Mouse (Mus musculus): ENCODE data around the gene Nmnat3. TPM values are rescaled to one million over a fixed set of nuclear protein-coding genes. Genes with fewer than 3 reads are reported as not detected.

Nmnat3 gene
- polyA plus RNA-seq, 1 experiment = 54.8 TPM

GRCm38 (mm10) chr9:98272734-98273133 lies 14.5 kb upstream of the Nmnat3 start:
- TF ChIP-seq CTCF (IDR thresholded peaks at IDR 0.05; ENCODE audit: control insufficient read depth, insufficient read depth, insufficient replicate concordance, low read depth, low read length) = no peak
- Histone ChIP-seq H3K4me1 (ENCODE audit: control insufficient read depth, insufficient read depth, low read length) (peaks cover 3% of the 10 kb centered on the region; the same call in 1 of the 2 replicates), H3K4me3 (ENCODE audit: control insufficient read depth, low read depth, low read length) (peak overlapping the region; percentile 57), H3K27me3 (ENCODE audit: control insufficient read depth, insufficient read depth, low read length) (no peaks in the 10 kb centered on the region), H3K36me3 (ENCODE audit: control insufficient read depth, insufficient read depth, low read length) (no peaks in the 10 kb centered on the region), H3K27ac (ENCODE audit: control insufficient read depth, insufficient read depth, low read depth, low read length) (no peak overlapping the region)

- H3K4me3 ChIP-seq (ENCODE audit: control insufficient read depth, low read depth, low read length) = no peak overlapping the region
- TF ChIP-seq POLR2A (IDR thresholded peaks at IDR 0.05; ENCODE audit: control insufficient read depth, low read depth, low read length) (no peak), CTCF (IDR thresholded peaks at IDR 0.05; ENCODE audit: control insufficient read depth, insufficient read depth, insufficient replicate concordance, low read depth, low read length) (no peak)
- H3K4me1 ChIP-seq (ENCODE audit: control insufficient read depth, insufficient read depth, low read length) = peaks cover 3% of the 10 kb centered on the region; the same call in 1 of the 2 replicates
- no peak overlapping the region for H3K27ac ChIP-seq (ENCODE audit: control insufficient read depth, insufficient read depth, low read depth, low read length)
- H3K27me3 ChIP-seq (ENCODE audit: control insufficient read depth, insufficient read depth, low read length) = no peaks in the 10 kb centered on the region
- no peaks in the 10 kb centered on the region for H3K36me3 ChIP-seq (ENCODE audit: control insufficient read depth, insufficient read depth, low read length)
These were observed 12.2 kb upstream of the Nmnat3 start for GRCm38 (mm10) chr9:98275080-98275479.

- no peak overlapping the region for H3K4me3 ChIP-seq (ENCODE audit: control insufficient read depth, low read depth, low read length)
- no peak for TF ChIP-seq POLR2A (IDR thresholded peaks at IDR 0.05; ENCODE audit: control insufficient read depth, low read depth, low read length)
- no peak for TF ChIP-seq CTCF (IDR thresholded peaks at IDR 0.05; ENCODE audit: control insufficient read depth, insufficient read depth, insufficient replicate concordance, low read depth, low read length)
- H3K27me3 ChIP-seq (ENCODE audit: control insufficient read depth, insufficient read depth, low read length) = no peaks in the 10 kb centered on the region
- no peaks in the 10 kb centered on the region for H3K4me1 ChIP-seq (ENCODE audit: control insufficient read depth, insufficient read depth, low read length)
- no peak overlapping the region for H3K27ac ChIP-seq (ENCODE audit: control insufficient read depth, insufficient read depth, low read depth, low read length)
- no peaks in the 10 kb centered on the region for H3K36me3 ChIP-seq (ENCODE audit: control insufficient read depth, insufficient read depth, low read length)
These were observed 7.1 kb upstream of the Nmnat3 start for GRCm38 (mm10) chr9:98280162-98280561.

- TF ChIP-seq CTCF (IDR thresholded peaks at IDR 0.05; ENCODE audit: control insufficient read depth, insufficient read depth, insufficient replicate concordance, low read depth, low read length) = no peak
- no peak for TF ChIP-seq POLR2A (IDR thresholded peaks at IDR 0.05; ENCODE audit: control insufficient read depth, low read depth, low read length)
- H3K27ac ChIP-seq (ENCODE audit: control insufficient read depth, insufficient read depth, low read depth, low read length) = no peak overlapping the region
- H3K4me3 ChIP-seq (ENCODE audit: control insufficient read depth, low read depth, low read length) = no peak overlapping the region
- no peaks in the 10 kb centered on the region for H3K4me1 ChIP-seq (ENCODE audit: control insufficient read depth, insufficient read depth, low read length)
- H3K36me3 ChIP-seq (ENCODE audit: control insufficient read depth, insufficient read depth, low read length) = no peaks in the 10 kb centered on the region
- H3K27me3 ChIP-seq (ENCODE audit: control insufficient read depth, insufficient read depth, low read length) = no peaks in the 10 kb centered on the region
These were observed 1.5 kb upstream of the Nmnat3 start for GRCm38 (mm10) chr9:98285606-98286301.

GRCm38 (mm10) chr9:98289665-98290064 lies 2.4 kb downstream of the Nmnat3 start:
- Histone ChIP-seq H3K27ac (ENCODE audit: control insufficient read depth, insufficient read depth, low read depth, low read length) (no peak overlapping the region), H3K36me3 (ENCODE audit: control insufficient read depth, insufficient read depth, low read length) (no peaks in the 10 kb centered on the region), H3K4me3 (ENCODE audit: control insufficient read depth, low read depth, low read length) (no peak overlapping the region), H3K4me1 (ENCODE audit: control insufficient read depth, insufficient read depth, low read length) (no peaks in the 10 kb centered on the region), H3K27me3 (ENCODE audit: control insufficient read depth, insufficient read depth, low read length) (no peaks in the 10 kb centered on the region)
- TF ChIP-seq CTCF (IDR thresholded peaks at IDR 0.05; ENCODE audit: control insufficient read depth, insufficient read depth, insufficient replicate concordance, low read depth, low read length) = no peak
- no peak for TF ChIP-seq POLR2A (IDR thresholded peaks at IDR 0.05; ENCODE audit: control insufficient read depth, low read depth, low read length)

- Histone ChIP-seq H3K27ac (ENCODE audit: control insufficient read depth, insufficient read depth, low read depth, low read length) (no peak overlapping the region), H3K4me1 (ENCODE audit: control insufficient read depth, insufficient read depth, low read length) (no peaks in the 10 kb centered on the region), H3K36me3 (ENCODE audit: control insufficient read depth, insufficient read depth, low read length) (no peaks in the 10 kb centered on the region), H3K4me3 (ENCODE audit: control insufficient read depth, low read depth, low read length) (no peak overlapping the region), H3K27me3 (ENCODE audit: control insufficient read depth, insufficient read depth, low read length) (no peaks in the 10 kb centered on the region)
- TF ChIP-seq POLR2A (IDR thresholded peaks at IDR 0.05; ENCODE audit: control insufficient read depth, low read depth, low read length) = no peak
- TF ChIP-seq CTCF (IDR thresholded peaks at IDR 0.05; ENCODE audit: control insufficient read depth, insufficient read depth, insufficient replicate concordance, low read depth, low read length) = no peak
These were observed 3.4 kb downstream of the Nmnat3 start for GRCm38 (mm10) chr9:98290591-98290990.

GRCm38 (mm10) chr9:98296383-98297201 lies 9.4 kb downstream of the Nmnat3 start:
- peaks cover 6% of the 10 kb centered on the region for H3K4me1 ChIP-seq (ENCODE audit: control insufficient read depth, insufficient read depth, low read length)
- H3K27me3 ChIP-seq (ENCODE audit: control insufficient read depth, insufficient read depth, low read length) = no peaks in the 10 kb centered on the region
- H3K36me3 ChIP-seq (ENCODE audit: control insufficient read depth, insufficient read depth, low read length) = no peaks in the 10 kb centered on the region
- TF ChIP-seq CTCF (IDR thresholded peaks at IDR 0.05; ENCODE audit: control insufficient read depth, insufficient read depth, insufficient replicate concordance, low read depth, low read length) (no peak), POLR2A (IDR thresholded peaks at IDR 0.05; ENCODE audit: control insufficient read depth, low read depth, low read length) (0 out of 2 replicates have a peak, but pooled peaks have one; percentile 53)
- H3K4me3 ChIP-seq (ENCODE audit: control insufficient read depth, low read depth, low read length) = peak overlapping the region; percentile 95
- H3K27ac ChIP-seq (ENCODE audit: control insufficient read depth, insufficient read depth, low read depth, low read length) = peak overlapping the region; percentile 95

Data from testis, adult 2 months (tissue).